Mouse (Mus musculus) gonadal fat pad, adult 2 months (tissue): ENCODE measurements around the gene Lpar2. TPM values are rescaled to one million over a fixed set of nuclear protein-coding genes. Genes with fewer than 3 reads are reported as not detected.

ENCODE experiments used
- DNase-seq: peaks from one replicate; pipeline ENCODE4 v3.0.0-alpha.2; 2012; ENCODE audit warnings: low read depth
- polyA plus RNA-seq: library from polyadenylated mRNA; depleted of rRNA; stranded (reverse); fragments of >200 nt; gene quantifications from 2 replicates; pipeline ENCODE4 v1.2.3, GENCODE M21; 2012; rRNA removed

The Lpar2 gene
- polyA plus RNA-seq, result 1.8 and 2.6 TPM in 2 replicates

DNA sequence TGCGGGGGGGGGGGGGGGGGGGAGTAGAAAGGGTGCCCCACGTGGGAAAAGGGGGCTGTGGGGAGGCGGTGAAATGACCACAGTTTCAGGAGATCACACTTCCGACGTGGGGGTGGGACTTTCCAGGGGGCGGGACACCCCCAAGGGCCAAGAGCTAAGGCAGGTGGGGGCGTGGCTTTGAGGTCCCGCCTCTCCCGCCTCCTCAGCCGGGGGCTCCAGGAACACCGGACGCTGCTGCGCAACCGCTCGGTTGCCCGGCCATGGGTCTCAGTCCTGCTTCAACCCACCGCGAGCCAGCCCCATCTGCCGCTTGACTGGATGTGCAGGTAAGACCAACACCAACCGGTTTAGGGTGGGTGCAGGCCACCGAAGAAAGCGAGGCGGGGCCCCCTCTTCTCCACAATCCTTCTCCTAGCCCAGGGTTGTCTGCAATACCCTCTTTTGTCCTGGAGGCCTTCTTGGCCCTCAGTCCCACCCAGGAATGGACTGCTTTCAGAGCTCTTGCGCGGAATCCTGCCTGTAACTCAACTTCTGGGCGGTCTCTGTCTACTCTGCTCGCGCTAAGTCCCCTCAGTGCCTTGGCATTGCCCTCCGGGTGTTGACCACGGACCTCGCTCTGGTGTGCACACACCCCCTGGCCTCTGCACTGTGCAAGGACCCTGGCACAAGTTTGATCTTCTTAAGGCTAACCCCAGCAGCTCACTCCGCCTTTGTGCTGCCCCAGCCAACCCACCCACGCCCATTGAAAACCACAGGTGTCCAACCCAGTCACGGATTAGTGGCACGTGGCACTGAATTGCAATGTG, at the start of gene Lpar2:
TSS of gene Lpar2 (plus strand) at position 44 of the 806 bp plus-strand sequence.
- no peak for DNase-seq

DNA sequence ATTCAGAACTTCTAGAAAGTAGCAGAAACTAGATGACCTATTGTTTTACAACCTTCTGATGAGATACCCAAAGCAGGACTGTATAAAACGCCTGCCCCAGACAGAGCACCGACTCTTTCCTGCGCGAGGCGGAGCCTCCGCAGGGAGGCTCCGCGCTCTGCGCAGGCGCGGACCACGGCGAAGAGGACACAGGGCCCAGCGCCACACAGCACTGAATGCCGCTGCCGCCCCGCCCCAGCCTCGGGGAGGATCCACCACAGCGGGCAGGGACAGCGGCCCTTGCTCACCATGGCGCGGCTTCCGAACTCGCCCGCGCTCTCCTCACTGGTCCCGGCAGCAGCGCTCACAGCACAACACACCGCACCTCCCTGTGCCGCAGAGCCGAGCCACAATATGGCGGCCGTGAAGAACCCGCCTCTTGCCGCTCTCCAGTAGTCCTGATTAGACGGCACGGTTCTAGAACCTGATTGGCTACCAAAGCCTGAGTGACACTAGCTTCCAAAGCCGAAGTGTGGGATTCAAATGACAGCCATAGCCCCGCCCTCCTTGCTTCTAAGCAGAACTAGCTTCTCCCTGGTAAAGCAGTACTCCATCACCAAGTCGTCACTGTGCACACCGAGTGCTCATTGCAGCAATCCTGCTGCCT, 47.6 kb upstream of the Lpar2 start, which contains the start of gene Gm20422:
TSS of gene Gm20422 (minus strand) at position 384 of the 646 bp plus-strand sequence.
- peak; percentile 90 for DNase-seq

GRCm38 (mm10) chr8:69775149-69775534, 47.1 kb upstream of the Lpar2 start:
- DNase-seq, result no peak

DNA sequence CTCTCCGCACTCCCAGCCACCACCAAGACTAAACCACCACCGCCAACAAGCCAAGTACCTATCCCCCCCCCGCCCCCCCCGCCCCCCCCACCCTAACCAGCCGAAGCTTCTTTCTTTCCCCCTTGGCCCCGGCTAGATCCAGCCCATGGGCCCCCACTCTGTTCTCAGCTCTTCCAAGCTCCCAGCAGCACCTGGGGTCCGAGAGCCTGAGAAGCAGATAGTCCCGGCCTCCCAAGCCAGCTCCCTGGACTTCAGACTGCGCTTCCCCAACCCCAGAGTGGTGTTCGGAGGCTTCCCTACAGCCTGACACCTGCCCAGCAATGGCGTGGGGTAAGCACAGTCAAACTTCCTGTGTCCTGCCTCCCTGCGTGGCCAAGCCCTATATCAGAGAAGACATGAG, 45.1 kb upstream of the Lpar2 start:
- no peak for DNase-seq

- DNase-seq, result no peak
Measured at GRCm38 (mm10) chr8:69789105-69789504, 33.1 kb upstream of the Lpar2 start.

DNA sequence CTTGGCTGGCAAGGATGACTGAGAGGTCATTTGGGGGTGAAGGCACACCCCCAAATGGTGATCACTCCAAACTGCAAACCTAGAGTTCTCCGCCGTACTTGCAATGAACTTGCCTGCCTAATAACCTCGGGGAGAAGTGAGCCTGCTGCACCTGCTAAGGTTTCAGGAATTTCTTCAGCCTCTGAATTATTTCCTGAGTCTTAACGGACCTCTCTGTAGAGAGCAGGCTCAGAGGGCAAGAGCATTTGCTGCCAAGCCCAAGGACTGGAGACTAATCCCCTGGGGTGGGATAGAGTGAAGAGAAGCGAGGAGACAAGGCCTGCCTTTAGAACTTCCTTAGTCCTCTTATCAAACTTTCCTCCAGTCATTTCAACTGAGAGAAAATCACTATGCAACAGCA, 32.5 kb upstream of the Lpar2 start:
- no peak for DNase-seq

DNA sequence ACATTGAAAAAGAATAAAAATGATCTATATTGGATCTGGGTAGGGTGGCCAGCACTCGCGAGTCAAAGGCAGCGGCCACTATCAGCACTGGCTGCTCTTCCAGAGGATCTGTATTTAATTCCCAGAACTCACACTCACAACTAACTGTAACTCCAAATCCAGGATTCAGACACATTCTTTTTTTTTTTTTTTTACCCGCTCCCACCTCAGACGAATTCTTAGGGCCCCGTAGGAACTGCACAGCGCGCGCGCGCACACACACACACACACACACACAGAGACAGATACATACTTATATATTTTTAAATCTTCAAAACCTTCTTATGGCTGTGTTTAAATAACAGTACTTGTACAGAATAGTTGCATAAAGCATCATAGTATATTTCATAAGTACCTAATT, 31.9 kb upstream of the Lpar2 start:
- no peak for DNase-seq

- DNase-seq, result no peak
Measured at GRCm38 (mm10) chr8:69790773-69791367, 31.4 kb upstream of the Lpar2 start, which contains the start of the genes Atp13a1 and Zfp866. Gene Atp13a1, plus strand, starts transcription at chr8:69791163. Gene Zfp866, minus strand, starts transcription at chr8:69791178.

DNA sequence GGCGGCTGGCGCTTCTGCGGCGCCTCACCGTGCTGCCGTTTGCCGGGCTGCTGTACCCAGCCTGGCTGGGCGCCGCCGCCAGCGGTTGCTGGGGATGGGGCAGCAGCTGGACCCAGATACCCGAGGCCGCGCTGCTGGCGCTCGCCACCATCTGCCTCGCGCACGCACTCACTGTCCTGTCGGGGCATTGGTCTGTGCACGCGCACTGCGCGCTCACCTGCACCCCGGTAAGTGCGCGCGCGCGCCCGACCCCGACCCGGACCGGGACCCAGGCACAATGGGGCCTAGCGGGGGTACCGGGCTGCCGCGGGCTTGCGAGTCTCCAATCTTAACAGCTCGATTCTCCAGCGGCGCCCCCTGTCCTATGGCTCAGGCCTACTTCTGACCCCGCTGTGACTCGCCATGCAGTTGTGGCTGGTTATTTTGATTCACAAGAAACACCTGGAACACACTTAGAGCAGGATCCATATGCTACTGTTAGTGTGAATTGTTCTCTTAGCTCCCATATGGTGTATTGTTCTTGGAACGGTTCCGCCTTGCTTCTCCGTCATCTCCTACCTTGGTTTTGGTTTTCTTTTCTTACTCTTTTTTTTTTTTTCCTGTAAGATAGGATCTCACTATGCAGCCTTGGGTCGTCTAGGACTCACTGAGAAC, 30.7 kb upstream of the Lpar2 start:
- DNase-seq, result no peak

- DNase-seq, result no peak
Measured at GRCm38 (mm10) chr8:69793666-69794065, 28.6 kb upstream of the Lpar2 start.

GRCm38 (mm10) chr8:69794096-69794495, 28.1 kb upstream of the Lpar2 start:
- no peak for DNase-seq

- DNase-seq, result no peak
Measured at GRCm38 (mm10) chr8:69794901-69795300, 27.3 kb upstream of the Lpar2 start.

DNA sequence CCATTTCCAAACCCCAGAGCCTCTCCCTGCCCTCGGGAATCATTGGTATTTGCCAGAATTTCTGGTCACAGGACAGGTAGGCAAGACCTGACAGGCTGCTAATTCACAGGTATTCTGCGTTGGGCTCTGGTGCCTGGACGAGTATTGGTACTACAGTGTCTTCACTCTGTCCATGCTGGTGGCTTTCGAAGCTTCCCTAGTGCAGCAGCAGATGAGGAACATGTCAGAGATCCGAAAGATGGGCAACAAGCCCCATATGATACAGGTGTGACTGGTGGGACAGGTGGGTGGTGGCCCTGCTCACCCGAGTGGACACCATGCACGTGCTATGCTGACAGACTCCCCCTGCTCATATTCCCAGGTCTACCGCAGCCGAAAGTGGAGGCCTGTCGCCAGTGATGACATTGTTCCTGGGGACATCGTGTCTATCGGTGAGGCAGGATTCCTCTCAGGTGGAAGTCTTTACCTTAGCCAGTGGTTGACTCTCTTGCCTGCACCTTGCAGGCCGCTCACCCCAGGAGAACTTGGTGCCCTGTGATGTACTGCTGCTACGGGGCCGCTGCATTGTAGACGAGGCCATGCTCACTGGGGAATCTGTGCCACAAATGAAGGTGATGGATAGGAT, 25.4 kb upstream of the Lpar2 start:
- DNase-seq, result no peak

GRCm38 (mm10) chr8:69797661-69798060, 24.6 kb upstream of the Lpar2 start:
- DNase-seq, result no peak

DNA sequence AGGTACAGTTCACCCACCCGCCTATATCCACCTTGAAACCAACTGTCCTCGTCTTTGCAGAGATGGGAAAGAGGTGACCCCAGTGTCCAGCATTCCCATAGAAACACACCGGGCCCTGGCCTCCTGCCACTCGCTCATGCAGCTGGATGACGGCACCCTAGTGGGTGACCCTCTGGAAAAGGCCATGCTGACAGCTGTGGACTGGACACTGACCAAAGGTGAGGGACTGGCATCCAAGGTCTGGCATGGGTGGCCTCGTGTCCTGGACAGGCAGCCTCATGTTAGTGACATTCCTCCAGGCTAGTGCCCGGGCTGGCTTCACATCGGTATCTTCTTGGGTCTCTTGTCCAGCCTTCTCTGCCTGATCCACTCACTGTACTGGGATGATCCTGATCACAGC, 23.0 kb upstream of the Lpar2 start:
- no peak for DNase-seq

GRCm38 (mm10) chr8:69799946-69800345, 22.3 kb upstream of the Lpar2 start:
- no peak for DNase-seq

- no peak for DNase-seq
Measured at GRCm38 (mm10) chr8:69801796-69802195, 20.4 kb upstream of the Lpar2 start.

- no peak for DNase-seq
Measured at GRCm38 (mm10) chr8:69802216-69802615, 20.0 kb upstream of the Lpar2 start.

DNA sequence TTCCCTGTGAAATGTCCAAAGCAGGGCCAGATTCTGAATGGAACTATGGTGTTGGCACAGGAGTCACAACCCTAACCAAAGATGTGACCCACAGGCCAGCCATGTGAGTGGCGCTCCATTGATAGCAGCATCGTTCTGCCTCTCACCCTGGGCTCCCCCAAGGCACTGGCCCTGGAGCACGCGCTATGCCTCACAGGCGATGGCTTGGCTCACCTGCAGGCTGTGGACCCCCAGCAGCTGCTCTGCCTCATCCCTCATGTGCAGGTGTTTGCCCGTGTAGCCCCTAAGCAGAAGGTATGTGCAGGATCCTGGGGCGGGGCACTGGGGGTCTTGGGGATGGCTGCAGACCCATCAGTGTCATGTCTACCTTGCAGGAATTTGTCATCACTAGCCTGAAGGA, 18.9 kb upstream of the Lpar2 start:
- no peak for DNase-seq

DNA sequence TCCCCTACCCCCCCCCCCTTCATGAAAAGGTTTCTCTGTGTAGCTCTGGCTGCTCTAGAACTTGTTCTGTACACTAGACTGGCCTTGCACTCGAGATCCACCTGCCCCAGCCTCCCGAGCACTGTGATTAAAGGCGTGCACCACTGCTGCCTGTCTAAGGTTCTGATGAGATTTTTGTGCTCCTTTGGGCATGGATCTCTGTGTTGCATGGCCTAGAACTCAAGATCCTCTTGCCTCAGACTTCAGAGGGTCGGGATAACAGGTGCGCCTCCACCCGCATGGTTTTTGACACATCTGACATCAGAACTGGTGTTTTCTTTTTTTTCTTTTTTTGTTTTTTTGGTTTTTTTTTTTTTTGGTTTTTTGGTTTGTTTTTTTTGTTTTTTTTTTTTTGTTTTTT, 17.7 kb upstream of the Lpar2 start:
- no peak for DNase-seq

DNA sequence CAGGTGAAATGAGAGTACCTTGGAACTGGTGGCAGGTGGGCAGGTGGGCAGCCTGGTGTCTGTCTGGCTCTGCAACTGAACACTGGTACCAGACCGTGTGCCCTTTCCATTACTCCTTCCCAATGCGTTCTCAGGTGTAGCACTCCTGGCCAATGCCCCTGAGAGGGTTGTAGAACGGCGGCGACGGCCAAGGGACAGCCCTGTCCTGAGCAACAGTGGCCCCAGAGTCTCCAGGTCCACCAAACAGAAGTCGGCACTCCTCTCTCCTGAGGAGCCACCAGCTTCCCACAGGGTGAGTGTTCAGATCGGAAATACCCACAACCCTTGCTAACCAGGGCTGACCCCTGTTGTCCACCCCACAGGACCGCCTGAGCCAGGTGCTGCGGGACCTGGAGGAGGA, 17.1 kb upstream of the Lpar2 start:
- DNase-seq, result no peak

- no peak for DNase-seq
Measured at GRCm38 (mm10) chr8:69805491-69805890, 16.7 kb upstream of the Lpar2 start.
